Mouse (Mus musculus) left cerebral cortex, adult 8-10 months (tissue): ENCODE results near the gene Chrnb1. TPM values are rescaled to one million over a fixed set of nuclear protein-coding genes. Genes with fewer than 3 reads are reported as not detected.

Source experiments
- DNase-seq, 2 experiments: peaks; one replicate each; pipeline ENCODE4 v3.0.0; 2022; ENCODE audit warnings: low spot score in 2 of 2
- total RNA-seq, 4 experiments: library from RNA; stranded (reverse); gene quantifications; 2 replicates each; pipeline ENCODE4 v1.2.4; 2022

The Chrnb1 gene
- total RNA-seq, 4 experiments from 2014 or later: 0.51 to 1.2 (median 0.92) TPM

DNA sequence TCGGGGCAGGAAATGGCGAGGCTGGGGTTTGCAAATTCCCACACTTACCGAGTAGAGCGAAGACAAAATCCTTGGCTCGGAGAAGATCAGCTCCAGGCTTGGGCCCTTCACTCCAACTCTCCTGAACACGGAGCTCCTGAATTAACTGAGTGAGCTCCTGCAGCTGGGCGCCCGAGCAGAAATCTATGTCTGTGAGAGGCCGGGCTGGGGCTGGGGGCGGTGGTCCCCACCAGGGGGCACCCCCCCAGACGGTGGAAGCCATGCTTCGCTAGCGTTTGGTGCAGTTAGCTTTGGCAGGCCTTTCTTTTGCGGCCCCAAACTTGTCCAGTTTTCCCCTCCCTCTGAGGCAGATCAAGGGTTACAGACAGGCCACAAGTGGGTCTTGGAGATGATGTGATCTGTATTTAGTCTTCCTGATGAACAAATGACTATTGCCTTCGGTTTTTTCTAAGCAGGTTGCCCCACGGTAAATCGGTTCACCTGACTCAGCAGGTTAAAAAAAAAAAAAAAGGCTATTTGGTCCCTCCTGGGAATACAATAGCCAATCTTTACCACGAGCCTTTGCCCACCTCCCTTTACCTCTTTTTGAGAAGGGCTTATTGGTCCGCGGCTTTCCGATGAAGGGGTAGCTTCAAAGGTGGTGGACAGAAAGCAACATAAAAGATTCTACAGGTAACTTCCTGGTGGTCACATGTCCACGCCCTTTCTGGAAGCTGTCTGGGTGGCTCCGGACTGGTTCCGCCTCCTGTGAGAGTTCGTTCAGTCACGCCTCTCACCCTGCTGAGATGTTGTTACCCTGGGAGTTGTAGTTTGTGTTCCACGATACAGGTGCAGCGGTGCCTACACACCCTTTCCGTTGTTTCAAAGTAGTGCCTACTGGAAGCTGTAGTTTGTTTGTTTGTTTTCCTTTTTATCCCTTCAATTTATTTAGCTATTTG is 9.5 kb upstream of the Chrnb1 start, which contains the start of gene Tmem102:
TSS of gene Tmem102 (minus strand) at position 653 of the 938 bp plus-strand sequence.
- DNase-seq: no peak

DNA sequence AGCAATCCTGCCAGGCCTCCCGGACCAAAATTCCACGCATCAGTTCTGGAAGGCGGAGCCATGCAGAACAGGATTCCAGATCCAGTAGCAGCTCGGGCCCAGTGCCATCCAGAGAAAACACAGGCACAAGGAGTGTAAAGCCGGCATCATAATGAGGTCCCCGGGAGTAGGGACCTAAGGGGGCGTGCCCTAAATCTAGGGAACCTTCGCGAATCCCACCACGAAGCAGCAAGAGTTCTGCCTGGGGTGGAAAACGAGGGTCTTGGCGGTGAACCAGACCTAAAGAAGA is 8.9 kb upstream of the Chrnb1 start:
- DNase-seq: no peak

DNA sequence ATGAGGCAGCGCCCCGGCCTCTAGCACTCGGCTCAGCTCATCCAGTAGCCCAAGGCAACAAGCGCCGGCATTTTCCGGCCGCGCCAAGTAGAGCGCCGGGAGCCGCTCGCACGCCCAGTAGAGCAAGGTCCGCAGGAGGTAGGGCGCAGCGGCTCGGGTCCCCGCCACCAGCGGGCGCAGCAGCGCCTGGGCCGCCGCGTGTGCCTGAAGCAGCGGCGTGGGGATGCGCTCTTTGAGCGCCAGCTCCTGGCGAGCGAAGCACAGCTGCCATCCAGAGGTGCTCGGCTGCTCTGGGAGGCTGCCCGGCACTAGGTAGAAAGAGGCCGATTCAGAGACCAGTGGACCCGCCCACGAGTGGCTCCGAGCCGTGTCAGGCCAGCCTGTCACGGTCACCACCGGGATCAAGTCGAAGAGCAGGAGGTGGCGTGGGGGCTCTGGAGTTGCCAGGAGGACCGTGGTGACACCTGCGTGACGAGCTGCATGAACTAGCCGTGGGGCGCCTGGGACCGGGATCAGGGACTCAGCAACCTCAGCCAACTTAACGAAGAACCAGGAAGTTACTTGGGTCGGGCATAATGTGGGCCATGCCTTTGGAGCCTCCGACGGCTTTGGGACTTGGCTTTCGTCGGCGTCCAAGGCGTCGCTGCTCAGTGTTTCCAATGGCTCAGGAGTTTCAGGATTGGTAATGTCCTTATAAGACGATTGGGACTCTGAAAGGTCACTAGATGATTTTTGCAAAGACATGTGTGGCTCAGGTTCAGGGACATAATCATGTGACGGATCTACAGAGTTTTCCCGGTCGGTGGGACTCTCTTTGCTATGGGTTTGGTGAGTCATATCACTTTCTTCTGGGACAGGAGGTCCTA is 8.3 kb upstream of the Chrnb1 start:
- peak in 1 of 2 experiments; percentile 49 for DNase-seq

DNA sequence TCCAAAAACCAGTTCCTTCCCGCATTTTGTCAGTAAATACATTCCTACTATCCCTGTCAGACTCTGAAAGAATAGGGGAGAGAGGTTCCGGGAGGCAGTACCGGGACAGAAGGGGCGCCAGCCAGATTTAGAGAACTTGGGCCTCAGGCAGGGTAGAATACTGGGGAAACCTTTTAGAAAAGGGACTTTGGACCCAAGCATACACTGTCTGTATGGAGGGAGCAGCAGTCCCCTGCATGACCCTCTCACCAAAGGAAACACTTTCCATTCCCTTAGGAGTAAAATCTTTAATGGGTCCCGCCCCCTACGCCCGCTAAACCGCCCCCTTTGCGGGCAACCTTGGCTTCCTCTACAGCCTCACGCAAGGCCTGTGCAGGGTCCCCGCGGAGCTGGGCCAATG is 7.6 kb upstream of the Chrnb1 start:
- no peak for DNase-seq

DNA sequence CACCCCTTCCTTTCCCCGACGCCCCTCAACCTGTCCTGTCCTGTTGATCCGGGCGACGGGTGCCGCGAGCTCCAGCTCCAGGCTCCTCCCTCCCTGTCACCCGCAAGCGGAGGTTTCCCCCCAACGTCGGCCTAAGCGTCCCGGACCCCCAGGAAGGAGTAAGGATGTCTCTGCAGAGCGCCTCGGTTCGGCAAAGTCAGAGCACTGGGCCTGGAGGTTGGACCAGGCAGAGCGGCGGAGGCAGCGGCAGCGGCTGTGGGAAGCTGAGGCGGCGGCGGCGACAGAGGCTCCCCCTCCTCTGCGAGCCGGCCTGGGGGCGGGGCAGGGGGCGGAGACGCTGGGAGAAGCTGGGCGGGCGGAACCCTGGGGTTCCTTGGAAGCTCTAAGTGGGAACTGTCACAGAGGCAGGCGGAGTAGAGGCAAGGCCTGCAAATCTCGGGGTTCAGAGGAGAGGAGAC is 6.9 kb upstream of the Chrnb1 start:
- peak; percentile 54 to 64 for DNase-seq

DNA sequence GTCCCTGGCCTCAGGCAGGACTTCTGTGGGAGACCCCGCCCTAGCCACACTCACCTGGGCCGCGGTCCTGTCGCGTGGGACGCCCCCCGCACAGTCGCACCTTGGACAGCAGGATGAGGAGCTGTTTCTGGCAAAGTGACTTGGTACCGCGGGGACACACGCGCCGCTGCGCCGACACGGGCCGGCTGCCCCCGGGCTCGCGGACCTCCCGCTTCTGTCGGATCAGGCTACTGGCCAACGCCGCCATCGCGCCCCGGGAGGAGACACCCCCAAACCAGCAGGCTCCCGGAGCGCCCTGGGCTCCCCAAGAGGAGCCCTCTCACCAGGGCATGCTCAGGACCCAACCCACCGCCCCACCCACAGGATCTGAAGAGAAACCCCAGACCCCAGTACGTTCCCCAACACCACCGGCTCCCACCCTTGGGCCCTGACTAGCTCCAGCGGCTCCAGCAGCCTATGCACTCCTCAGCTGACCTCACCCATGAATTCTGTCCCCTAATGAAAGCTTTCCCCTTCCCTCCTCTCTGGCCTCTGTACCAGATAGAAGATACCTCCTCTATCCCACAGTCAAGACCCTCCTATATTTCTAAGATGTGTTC is 5.7 kb upstream of the Chrnb1 start, which contains the start of gene Fgf11:
TSS of gene Fgf11 (minus strand) at position 479 of the 599 bp plus-strand sequence.
- DNase-seq: no peak

DNA sequence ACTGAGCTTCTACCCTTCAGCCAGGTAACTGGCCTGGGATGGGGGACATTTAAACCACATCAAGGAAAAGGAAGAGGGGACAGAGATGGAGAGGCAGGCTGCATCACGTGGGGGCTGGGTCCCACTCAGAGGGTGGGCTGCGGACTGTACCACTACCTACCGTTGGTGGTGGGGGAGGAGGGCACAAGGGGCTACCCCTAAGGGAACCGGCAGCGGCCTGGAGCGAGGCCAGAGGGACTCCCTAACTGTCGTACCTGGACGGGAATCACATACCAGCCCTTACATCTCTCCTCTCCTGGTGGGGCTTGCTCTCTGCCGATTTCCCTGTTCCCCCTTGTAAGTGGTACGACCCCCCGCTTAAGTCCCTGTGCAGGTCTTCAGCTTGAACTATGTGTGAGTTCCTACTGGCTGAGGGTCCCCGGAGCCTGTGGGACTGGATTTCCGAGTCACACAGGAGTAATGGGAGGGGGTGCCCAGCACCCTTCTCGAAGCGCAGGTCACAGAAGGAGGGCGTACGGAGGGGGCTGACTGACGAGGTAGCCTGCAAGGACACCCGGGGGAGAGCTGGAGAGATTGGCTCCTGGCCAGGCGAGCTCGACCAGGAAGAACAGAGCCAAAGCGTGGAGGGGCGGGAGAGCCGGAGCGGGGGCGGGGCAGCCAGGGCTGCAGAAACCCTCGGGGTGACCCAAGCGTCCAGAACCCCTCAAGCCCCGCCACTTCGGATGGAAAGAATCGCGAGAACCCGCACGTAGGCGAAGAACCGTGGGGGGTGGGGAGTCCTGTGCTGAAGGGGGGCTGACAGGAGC is 4.9 kb upstream of the Chrnb1 start:
- DNase-seq: peak in 1 of 2 experiments; percentile 45

DNA sequence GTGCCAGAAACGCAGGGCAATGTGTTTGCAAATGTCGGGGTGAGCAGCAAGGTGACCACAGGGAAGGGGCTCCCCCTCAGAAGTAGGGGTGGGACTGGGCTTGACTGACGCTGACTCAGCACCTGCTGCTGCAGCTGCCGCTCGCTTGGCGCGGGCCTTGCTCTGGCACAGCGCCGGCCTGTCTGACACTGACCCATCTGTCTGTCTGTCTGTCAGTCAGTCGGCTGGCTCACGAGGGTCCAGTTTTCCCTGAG is 4.3 kb upstream of the Chrnb1 start:
- no peak for DNase-seq

DNA sequence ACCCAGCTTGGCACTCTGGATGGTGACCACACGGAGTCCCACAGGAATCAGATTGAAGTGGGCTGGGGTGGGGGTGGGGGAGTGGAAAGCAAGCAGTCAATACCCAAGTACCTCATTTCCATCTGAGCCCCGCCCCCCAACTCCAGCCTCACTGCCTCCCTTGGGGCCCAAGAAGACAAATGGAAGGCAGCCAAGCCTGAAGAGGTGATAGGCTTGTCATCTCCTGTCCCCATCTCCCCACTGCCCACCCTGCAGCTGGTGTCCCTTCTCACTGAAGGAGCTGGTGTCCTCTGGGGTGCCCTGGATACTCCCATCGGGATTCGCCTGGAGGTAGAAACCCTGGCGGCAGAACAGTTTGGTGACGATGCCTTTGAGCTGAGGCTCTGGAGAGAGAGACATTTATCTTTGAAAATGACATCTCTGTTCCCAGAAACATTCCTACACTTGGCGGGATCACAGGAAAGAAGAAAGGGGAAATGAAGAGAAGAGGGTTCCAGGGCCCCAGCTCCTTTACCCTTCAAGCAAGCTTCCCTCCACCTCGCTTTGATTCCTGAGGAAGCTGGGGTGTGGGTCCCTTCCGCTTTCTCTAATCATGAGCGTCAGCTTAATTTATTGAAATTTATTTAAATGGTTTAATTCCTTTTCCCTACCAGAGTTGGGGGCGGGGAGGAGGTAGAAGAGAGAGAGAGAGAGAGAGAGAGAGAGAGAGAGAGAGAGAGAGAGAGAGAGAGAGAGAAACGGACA is 3.8 kb upstream of the Chrnb1 start:
- no peak for DNase-seq

DNA sequence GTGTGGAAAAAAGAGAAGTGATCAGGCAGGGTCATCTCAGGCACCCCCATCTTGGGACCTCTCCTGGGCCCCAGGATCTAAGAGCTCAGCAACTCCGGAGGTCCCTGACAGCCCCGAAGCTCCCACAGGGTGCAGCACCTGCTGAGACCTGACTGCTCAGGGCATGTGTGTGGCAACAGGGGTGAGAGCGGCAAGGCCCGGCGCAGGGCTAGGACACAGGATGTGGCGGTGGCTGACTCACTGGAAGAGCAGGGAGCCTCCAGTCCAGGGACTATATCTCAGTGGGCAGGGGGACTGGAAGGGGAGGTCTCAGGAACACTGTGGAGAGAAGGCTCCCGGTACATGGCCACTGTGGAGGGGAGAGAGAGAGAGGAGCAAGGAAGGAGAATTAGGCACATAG is 2.2 kb upstream of the Chrnb1 start:
- no peak for DNase-seq

DNA sequence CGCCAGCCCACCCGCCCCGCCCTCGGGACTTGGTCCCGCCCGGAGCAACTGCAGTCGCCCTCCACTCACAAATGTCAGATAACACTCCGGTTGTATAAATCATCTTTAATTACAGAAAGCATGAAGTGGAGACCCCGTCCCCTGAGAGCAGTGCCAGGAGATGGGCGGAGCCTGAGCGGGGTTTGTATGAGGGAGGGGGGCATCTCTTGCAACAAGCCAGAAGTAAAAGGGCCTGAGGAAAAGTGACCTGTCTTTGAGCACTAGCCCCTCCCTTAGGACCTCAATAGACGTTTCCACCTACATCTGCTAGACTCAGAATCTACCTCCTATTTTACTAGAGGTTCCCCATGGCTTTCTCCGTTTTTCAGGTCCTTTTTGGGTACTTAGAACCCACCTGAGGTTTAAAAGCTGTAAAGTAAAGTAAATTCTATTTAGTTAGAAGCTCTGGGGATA is 266 bp upstream of the Chrnb1 start:
- DNase-seq: no peak

DNA sequence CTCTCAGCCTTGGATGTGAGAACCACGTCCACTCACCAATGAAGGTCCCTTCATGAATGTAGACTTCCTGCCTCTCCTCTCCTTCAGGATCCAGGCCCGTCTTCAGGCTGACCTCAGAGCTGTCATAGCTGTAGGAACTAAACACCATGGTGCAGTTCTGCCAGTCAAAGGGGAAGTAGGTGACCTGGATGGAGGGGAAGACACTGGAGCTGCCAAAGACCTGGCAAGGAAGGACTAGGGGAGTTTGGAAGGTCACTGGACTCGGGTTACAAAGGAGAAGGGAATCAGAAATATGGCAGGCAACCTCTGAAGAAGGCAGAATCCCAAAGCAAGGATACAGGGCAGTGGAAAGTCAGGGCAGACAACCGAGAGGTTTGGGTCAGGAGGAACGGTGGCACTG is 2.3 kb downstream of the Chrnb1 start:
- no peak for DNase-seq

DNA sequence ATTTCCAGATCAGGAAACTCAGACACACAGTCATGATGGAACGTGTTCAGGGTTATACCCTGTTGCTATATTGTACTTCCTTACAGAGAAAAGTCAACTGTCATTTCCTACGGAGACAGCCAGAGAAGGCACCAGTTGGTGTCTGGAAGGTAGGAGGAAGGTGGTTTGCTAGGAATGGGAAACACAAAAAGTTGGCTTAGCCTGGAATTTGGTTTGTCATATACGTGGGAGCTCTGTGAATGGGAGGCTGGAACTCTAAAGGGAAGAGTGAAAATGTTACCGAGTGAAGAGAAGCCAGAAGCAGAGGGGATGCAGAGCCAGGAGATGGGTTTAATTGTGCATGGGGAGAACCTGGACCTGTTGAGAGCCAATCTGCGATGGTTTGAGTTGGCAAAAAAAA is 4.3 kb downstream of the Chrnb1 start:
- DNase-seq: no peak

DNA sequence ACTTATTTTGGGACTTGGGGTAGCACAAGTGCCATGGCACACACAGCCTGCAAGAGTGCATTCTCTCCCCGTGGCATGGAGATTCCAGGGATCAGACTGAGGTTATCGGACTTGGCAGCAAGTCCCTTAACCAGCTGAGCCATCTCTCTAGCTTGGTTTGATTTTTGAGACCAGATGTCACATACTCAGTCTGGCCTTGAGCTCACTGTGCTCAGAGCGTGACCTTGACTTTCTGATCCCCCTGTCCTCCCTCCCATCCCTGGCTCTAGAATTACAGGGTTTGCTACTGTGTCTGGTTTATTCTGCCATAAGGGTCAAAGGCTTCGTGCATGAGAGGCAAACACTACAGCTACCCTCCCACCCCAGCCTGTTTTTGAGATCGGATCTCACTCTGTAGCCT is 6.3 kb downstream of the Chrnb1 start:
- no peak for DNase-seq

DNA sequence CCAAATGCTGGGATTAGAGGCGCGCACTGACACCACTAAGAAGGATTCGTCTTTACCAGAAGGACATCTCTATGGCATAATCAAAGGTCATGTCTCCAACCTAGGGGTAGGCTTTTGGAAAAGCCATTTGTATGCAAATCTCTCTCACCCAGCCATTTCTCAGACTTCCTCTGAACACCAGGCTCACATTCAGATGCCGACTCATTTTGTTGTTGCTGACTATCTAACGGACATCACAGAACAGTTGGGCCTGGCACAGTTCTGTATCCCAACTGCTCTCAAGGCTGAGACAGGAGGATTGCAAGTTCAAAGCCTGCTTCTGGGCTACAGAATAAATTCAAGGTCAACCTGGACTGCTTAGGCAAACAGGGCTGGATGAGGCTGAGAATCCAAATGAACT is 8.4 kb downstream of the Chrnb1 start:
- no peak for DNase-seq

DNA sequence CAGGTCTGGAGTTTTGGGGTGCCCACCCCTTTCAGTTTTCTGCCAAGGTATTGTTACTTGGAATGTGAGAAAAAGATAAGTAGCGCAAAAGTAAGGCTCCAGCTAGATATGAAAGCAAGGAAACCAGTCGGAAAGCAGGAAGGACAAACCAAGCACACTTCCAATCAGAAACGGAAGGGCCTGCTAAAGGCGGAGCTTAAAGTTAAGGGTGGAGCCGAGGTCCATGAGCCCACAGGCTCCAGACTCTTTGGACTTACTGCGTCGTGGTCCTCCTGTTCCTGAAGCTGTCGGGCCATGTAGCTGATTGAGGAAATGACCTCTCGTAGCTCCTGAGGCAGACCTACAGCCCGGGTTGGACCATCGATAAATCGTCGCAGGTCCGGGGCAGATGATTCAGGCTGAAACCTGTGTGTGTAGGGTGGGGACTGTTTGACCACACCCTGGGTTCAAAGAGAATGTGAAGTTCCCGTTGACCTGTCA is 10.9 kb downstream of the Chrnb1 start:
- DNase-seq: no peak

DNA sequence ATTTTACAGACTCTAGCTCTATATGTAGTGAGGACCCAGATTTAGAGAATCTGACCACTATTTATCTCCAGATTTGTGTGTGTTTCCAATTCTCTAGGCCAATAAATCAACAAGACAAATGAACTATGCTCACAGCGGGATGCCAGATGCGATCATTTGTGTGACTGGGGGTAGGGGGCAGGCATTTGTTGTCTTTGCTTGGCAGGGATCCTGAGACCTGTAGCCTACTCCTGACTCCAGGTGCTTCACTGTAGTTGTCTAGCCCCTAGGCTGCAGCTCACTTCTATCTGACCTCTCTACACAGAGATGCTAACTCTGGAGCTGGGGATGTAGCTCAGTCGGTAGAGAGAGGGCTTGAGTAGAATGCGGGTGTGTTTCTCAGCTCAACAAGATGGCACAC is 13.9 kb downstream of the Chrnb1 start:
- DNase-seq: no peak

DNA sequence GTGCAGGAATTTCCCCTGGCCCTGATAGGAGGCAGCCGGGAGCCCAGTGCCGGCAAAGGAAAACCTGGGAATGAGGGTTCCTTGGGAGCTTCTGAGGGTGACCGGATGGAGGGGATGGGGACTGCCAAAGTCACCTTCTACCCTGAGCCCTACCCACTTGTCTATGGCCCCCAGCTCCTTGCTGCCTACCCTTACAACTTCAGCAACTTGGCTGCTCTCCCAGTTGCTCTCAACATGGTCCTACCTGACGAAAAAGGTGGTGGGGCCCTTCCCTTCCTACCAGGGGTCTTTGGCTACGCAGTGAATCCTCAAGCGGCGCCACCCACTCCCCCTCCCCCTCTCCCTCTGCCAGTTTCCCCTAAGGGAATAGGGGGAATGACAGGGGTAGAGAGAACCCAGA is 16.8 kb downstream of the Chrnb1 start:
- no peak for DNase-seq

DNA sequence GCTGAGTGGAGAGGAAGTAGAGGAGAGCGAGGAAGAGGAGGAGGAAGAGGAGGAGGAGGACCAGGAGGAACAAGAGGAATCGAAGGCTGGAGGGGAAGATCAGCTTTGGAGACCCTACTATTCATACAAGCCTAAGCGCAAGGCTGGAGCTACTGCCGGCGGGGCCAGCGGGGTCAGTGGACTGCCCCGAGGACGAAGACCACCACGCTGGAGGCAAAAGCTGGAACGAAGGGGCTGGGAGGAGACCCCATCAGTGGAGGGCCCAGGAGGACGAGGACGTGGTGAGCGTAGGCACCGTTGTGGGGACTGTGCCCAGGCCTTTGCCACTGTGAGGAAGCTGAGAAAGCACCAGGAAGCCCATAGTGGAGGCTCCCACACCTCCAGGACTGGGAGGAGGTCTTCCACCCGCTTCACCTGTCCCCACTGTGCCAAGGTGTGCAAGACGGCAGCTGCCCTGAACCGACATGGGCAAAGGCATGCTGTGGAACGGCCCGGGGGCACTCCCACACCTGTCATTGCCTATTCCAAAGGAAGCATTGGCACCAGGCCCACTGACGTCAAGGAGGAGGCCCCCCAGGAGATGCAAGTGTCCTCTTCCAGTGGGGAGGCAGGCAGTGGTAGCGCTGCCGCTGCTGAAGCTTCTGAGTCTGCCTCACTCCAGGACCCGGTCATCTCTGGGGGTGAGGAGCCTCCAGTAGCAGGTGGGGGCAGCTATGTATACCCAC is 17.3 kb downstream of the Chrnb1 start:
- no peak for DNase-seq
